Mouse (Mus musculus) left cerebral cortex, postnatal 25 days (tissue): ENCODE measurements around the gene Fkbp8. TPM values are rescaled to one million over a fixed set of nuclear protein-coding genes. Genes with fewer than 3 reads are reported as not detected.

Experiments used
- DNase-seq, 2 experiments: peaks; one replicate each; pipeline ENCODE4 v3.0.0; 2022; ENCODE audit warnings: low spot score in 2 of 2, mixed read lengths in 1 of 2
- intact Hi-C: fragments of 180-260 bp; cut with DNase I; formaldehyde crosslinking; loops from one replicate; pipeline ENCODE4 v1.15.1; 2025
- total RNA-seq, 2 experiments: library from RNA; stranded (reverse); gene quantifications; 2 replicates each; pipeline ENCODE4 v1.2.3; 2021

The Fkbp8 gene
- total RNA-seq, 2 experiments from 2014 or later: 403 TPM

- intact Hi-C loops: loop anchor here (10.0 kb wide), 1 partner anchor 207 kb away; the partner anchor contains the start of gene Rab3a
- no peak for DNase-seq
These were observed 20.2 kb downstream of the Fkbp8 start for GRCm38 (mm10) chr8:70547762-70548161.

- intact Hi-C loops: loop anchor here (10.0 kb wide), 1 partner anchor 205 kb away; the partner anchor contains the start of gene Rab3a
- DNase-seq: no peak
These were observed 22.1 kb downstream of the Fkbp8 start for GRCm38 (mm10) chr8:70549412-70550184.

GRCm38 (mm10) chr8:70551558-70552161, 24.1 kb downstream of the Fkbp8 start:
- intact Hi-C loops: no loop called here
- DNase-seq: no peak

- intact Hi-C loops: no loop called here
- no peak for DNase-seq
These were observed 25.3 kb downstream of the Fkbp8 start for GRCm38 (mm10) chr8:70552836-70553235.

GRCm38 (mm10) chr8:70553740-70554139, 26.2 kb downstream of the Fkbp8 start:
- peak in 1 of 2 experiments; percentile 39 for DNase-seq
- intact Hi-C loops: no loop called here

- no peak for DNase-seq
- intact Hi-C loops: no loop called here
These were observed 27.7 kb downstream of the Fkbp8 start for GRCm38 (mm10) chr8:70555079-70555747.

GRCm38 (mm10) chr8:70558334-70558733, 30.8 kb downstream of the Fkbp8 start:
- intact Hi-C loops: no loop called here
- no peak for DNase-seq

GRCm38 (mm10) chr8:70558983-70559382, 31.5 kb downstream of the Fkbp8 start:
- DNase-seq: no peak
- intact Hi-C loops: no loop called here

- intact Hi-C loops: loop anchor here (2.0 kb wide), 1 partner anchor 25 kb away; no protein-coding TSS in a partner anchor
- peak in 1 of 2 experiments; percentile 55 for DNase-seq
These were observed 32.6 kb downstream of the Fkbp8 start for GRCm38 (mm10) chr8:70560096-70560495.

- intact Hi-C loops: loop anchor here (2.0 kb wide), 1 partner anchor 24 kb away; no protein-coding TSS in a partner anchor
- no peak for DNase-seq
These were observed 33.0 kb downstream of the Fkbp8 start for GRCm38 (mm10) chr8:70560564-70560963.

GRCm38 (mm10) chr8:70561357-70561756, 33.8 kb downstream of the Fkbp8 start:
- DNase-seq: no peak
- intact Hi-C loops: loop anchor here (2.0 kb wide), 1 partner anchor 23 kb away; no protein-coding TSS in a partner anchor

- intact Hi-C loops: loop anchor here (2.0 kb wide), 1 partner anchor 23 kb away; no protein-coding TSS in a partner anchor
- DNase-seq: no peak
These were observed 34.4 kb downstream of the Fkbp8 start for GRCm38 (mm10) chr8:70561809-70562535.

- no peak for DNase-seq
- intact Hi-C loops: no loop called here
These were observed 35.3 kb downstream of the Fkbp8 start for GRCm38 (mm10) chr8:70562802-70563201.

GRCm38 (mm10) chr8:70563763-70564387, 36.4 kb downstream of the Fkbp8 start:
- intact Hi-C loops: no loop called here
- DNase-seq: no peak

- no peak for DNase-seq
- intact Hi-C loops: no loop called here
These were observed 37.2 kb downstream of the Fkbp8 start for GRCm38 (mm10) chr8:70564696-70565235.

- intact Hi-C loops: no loop called here
These were observed 38.0 kb downstream of the Fkbp8 start for GRCm38 (mm10) chr8:70565561-70565960.

GRCm38 (mm10) chr8:70570360-70570759, 42.8 kb downstream of the Fkbp8 start:
- intact Hi-C loops: no loop called here
- no peak for DNase-seq

More at GRCm38 (mm10) chr8:70565561-70565960, 38.0 kb downstream of the Fkbp8 start:
- no peak for DNase-seq

GRCm38 (mm10) chr8:70570990-70571389, 43.5 kb downstream of the Fkbp8 start:
- DNase-seq: no peak
- intact Hi-C loops: no loop called here

GRCm38 (mm10) chr8:70574302-70574701, 46.8 kb downstream of the Fkbp8 start:
- no peak for DNase-seq
- intact Hi-C loops: no loop called here
